Mouse (Mus musculus): Measurements from ENCODE around the gene Pnma1. TPM values are rescaled to one million over a fixed set of nuclear protein-coding genes. Genes with fewer than 3 reads are reported as not detected.

Pnma1 gene
- polyA plus RNA-seq, 1 experiment from 2014 or later: 0.43 TPM

- Histone ChIP-seq H3K36me3 (ENCODE audit: control insufficient read depth, insufficient read depth) (peaks cover 42% of the 10 kb centered on the region), H3K4me1 (replicated peaks; ENCODE audit: control insufficient read depth, insufficient read depth, low read length) (peaks cover 18% of the 10 kb centered on the region; the same call in 1 of the 2 replicates), H3K27ac (ENCODE audit: low read depth, low read length) (no peak overlapping the region), H3K9ac (ENCODE audit: low read depth, low read length) (no peak overlapping the region), H3K9me3 (ENCODE audit: control insufficient read depth) (no peaks in the 10 kb centered on the region), H3K4me2 (replicated peaks; ENCODE audit: low read depth) (no peak overlapping the region), H3K4me3 (ENCODE audit: low read depth, low read length) (no peak overlapping the region), H3K27me3 (replicated peaks; ENCODE audit: control insufficient read depth, insufficient read depth, low read length) (no peaks in the 10 kb centered on the region)
- 82% methylated on average over 10 of the region's 10 CpGs for WGBS
- TF ChIP-seq CTCF (IDR thresholded peaks at IDR 0.05; ENCODE audit: low read depth): no peak
- ATAC-seq: no peak
These were observed 22.3 kb upstream of the Pnma1 start for GRCm38 (mm10) chr12:84170610-84171009.

- no peak overlapping the region for H3K4me2 ChIP-seq (replicated peaks; ENCODE audit: low read depth)
- peak overlapping the region; percentile 37 for H3K27ac ChIP-seq (ENCODE audit: low read depth, low read length)
- no peak for ATAC-seq
- H3K4me3 ChIP-seq (ENCODE audit: low read depth, low read length): no peak overlapping the region
- H3K9ac ChIP-seq (ENCODE audit: low read depth, low read length): no peak overlapping the region
- no peak for TF ChIP-seq CTCF (IDR thresholded peaks at IDR 0.05; ENCODE audit: low read depth)
- 26% methylated on average over 7 of the region's 8 CpGs for WGBS
- H3K27me3 ChIP-seq (replicated peaks; ENCODE audit: control insufficient read depth, insufficient read depth, low read length): no peaks in the 10 kb centered on the region
- H3K36me3 ChIP-seq (ENCODE audit: control insufficient read depth, insufficient read depth): peaks cover 36% of the 10 kb centered on the region; the same call in 1 of the 2 replicates
- no peaks in the 10 kb centered on the region for H3K9me3 ChIP-seq (ENCODE audit: control insufficient read depth)
- 0 out of 2 replicates have a peak, but pooled peaks cover 5% of the 10 kb centered on the region for H3K4me1 ChIP-seq (replicated peaks; ENCODE audit: control insufficient read depth, insufficient read depth, low read length)
These were observed 17.5 kb upstream of the Pnma1 start for GRCm38 (mm10) chr12:84165631-84166373.

- Histone ChIP-seq H3K27ac (ENCODE audit: low read depth, low read length) (no peak overlapping the region; the same call in 1 of the 2 replicates), H3K9me3 (ENCODE audit: control insufficient read depth) (no peaks in the 10 kb centered on the region), H3K9ac (ENCODE audit: low read depth, low read length) (no peak overlapping the region), H3K4me2 (replicated peaks; ENCODE audit: low read depth) (no peak overlapping the region), H3K4me3 (ENCODE audit: low read depth, low read length) (no peak overlapping the region), H3K27me3 (replicated peaks; ENCODE audit: control insufficient read depth, insufficient read depth, low read length) (no peaks in the 10 kb centered on the region), H3K36me3 (ENCODE audit: control insufficient read depth, insufficient read depth) (peaks cover 54% of the 10 kb centered on the region), H3K4me1 (replicated peaks; ENCODE audit: control insufficient read depth, insufficient read depth, low read length) (0 out of 2 replicates have a peak, but pooled peaks cover 5% of the 10 kb centered on the region)
- 85% methylated on average over 11 of the region's 11 CpGs for WGBS
- no peak for TF ChIP-seq CTCF (IDR thresholded peaks at IDR 0.05; ENCODE audit: low read depth)
- ATAC-seq: no peak
These were observed 15.4 kb upstream of the Pnma1 start for GRCm38 (mm10) chr12:84163586-84164110.

- peak; percentile 35; the same call in 1 of the 2 replicates for ATAC-seq
These were observed 14.8 kb upstream of the Pnma1 start for GRCm38 (mm10) chr12:84163133-84163532.

GRCm38 (mm10) chr12:84161616-84162433, 13.5 kb upstream of the Pnma1 start:
- Histone ChIP-seq H3K9me3 (ENCODE audit: control insufficient read depth) (no peaks in the 10 kb centered on the region), H3K27me3 (replicated peaks; ENCODE audit: control insufficient read depth, insufficient read depth, low read length) (no peaks in the 10 kb centered on the region), H3K27ac (ENCODE audit: low read depth, low read length) (no peak overlapping the region), H3K9ac (ENCODE audit: low read depth, low read length) (no peak overlapping the region), H3K4me3 (ENCODE audit: low read depth, low read length) (no peak overlapping the region), H3K36me3 (ENCODE audit: control insufficient read depth, insufficient read depth) (peaks cover 63% of the 10 kb centered on the region), H3K4me1 (replicated peaks; ENCODE audit: control insufficient read depth, insufficient read depth, low read length) (no peaks in the 10 kb centered on the region), H3K4me2 (replicated peaks; ENCODE audit: low read depth) (no peak overlapping the region)
- peak; percentile 48 for ATAC-seq
- peak; percentile 85 for TF ChIP-seq CTCF (IDR thresholded peaks at IDR 0.05; ENCODE audit: low read depth)
- WGBS: 76% methylated on average over 14 of the region's 14 CpGs

More at GRCm38 (mm10) chr12:84163133-84163532, 14.8 kb upstream of the Pnma1 start:
- Histone ChIP-seq H3K4me2 (replicated peaks; ENCODE audit: low read depth) (no peak overlapping the region), H3K27ac (ENCODE audit: low read depth, low read length) (no peak overlapping the region; the same call in 1 of the 2 replicates), H3K4me1 (replicated peaks; ENCODE audit: control insufficient read depth, insufficient read depth, low read length) (0 out of 2 replicates have a peak, but pooled peaks cover 5% of the 10 kb centered on the region), H3K27me3 (replicated peaks; ENCODE audit: control insufficient read depth, insufficient read depth, low read length) (no peaks in the 10 kb centered on the region), H3K4me3 (ENCODE audit: low read depth, low read length) (no peak overlapping the region), H3K9me3 (ENCODE audit: control insufficient read depth) (no peaks in the 10 kb centered on the region), H3K36me3 (ENCODE audit: control insufficient read depth, insufficient read depth) (peaks cover 59% of the 10 kb centered on the region), H3K9ac (ENCODE audit: low read depth, low read length) (no peak overlapping the region)
- peak; percentile 86 for TF ChIP-seq CTCF (IDR thresholded peaks at IDR 0.05; ENCODE audit: low read depth)
- WGBS: 71% methylated on average over 9 of the region's 9 CpGs

GRCm38 (mm10) chr12:84161116-84161515, 12.8 kb upstream of the Pnma1 start:
- Histone ChIP-seq H3K36me3 (ENCODE audit: control insufficient read depth, insufficient read depth) (peaks cover 68% of the 10 kb centered on the region), H3K27ac (ENCODE audit: low read depth, low read length) (no peak overlapping the region), H3K4me3 (ENCODE audit: low read depth, low read length) (no peak overlapping the region), H3K27me3 (replicated peaks; ENCODE audit: control insufficient read depth, insufficient read depth, low read length) (no peaks in the 10 kb centered on the region), H3K4me2 (replicated peaks; ENCODE audit: low read depth) (no peak overlapping the region), H3K9me3 (ENCODE audit: control insufficient read depth) (no peaks in the 10 kb centered on the region), H3K9ac (ENCODE audit: low read depth, low read length) (no peak overlapping the region), H3K4me1 (replicated peaks; ENCODE audit: control insufficient read depth, insufficient read depth, low read length) (no peaks in the 10 kb centered on the region)
- no peak for ATAC-seq
- TF ChIP-seq CTCF (IDR thresholded peaks at IDR 0.05; ENCODE audit: low read depth): no peak
- 39% methylated on average over 8 of the region's 8 CpGs for WGBS

Measured in intestine, postnatal 0 days (tissue).